Mouse (Mus musculus): ENCODE measurements around the gene Vmn2r22. TPM values are rescaled to one million over a fixed set of nuclear protein-coding genes. Genes with fewer than 3 reads are reported as not detected.
"Not testable (repeated sequence)": the region's sequence is repeated elsewhere in the genome, so short reads cannot be mapped to it uniquely, and the experiment has no call there.

The Vmn2r22 gene
- not detected in 2 replicates for polyA plus RNA-seq (2015; fragmentation: Nextera tagmentation; extraction: Ambion mirVana)

DNA sequence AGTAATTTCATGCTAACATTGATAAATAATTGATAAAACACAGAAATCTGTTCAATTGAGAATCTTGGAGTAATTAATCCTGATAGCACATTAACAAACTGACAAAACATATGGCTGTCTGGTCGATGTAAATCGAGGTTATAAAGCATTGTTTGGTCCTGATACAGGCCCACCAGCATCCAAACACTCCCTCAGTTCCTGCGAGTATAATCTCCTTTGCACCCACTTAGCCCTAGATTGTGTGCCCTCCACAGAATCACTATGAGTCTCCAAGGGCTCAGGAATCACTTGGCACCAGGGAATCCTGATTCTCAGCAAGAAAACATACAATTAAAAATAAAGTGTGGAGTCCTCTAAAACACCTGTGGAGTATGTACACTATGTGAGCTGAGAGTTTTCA lies at the start of gene Vmn2r22:
Gene Vmn2r22 (minus strand): TSS at position 101 of the 400 bp plus-strand sequence.
- H3K9me3 ChIP-seq (ENCODE audit: low read length); H3K27ac ChIP-seq (ENCODE audit: low read depth); DNase-seq; H3K27me3 ChIP-seq (ENCODE audit: insufficient read depth, low read length); H3K4me2 ChIP-seq (ENCODE audit: low read depth, low read length); H3K36me3 ChIP-seq (replicated peaks; ENCODE audit: insufficient read depth, low read length); H3K4me1 ChIP-seq (ENCODE audit: insufficient read depth); H3K4me3 ChIP-seq (ENCODE audit: low read depth, low read length); H3K9ac ChIP-seq (replicated peaks); ATAC-seq: not testable (repeated sequence)
- 56% methylated on average over 3 of the region's 3 CpGs for WGBS (ENCODE audit: insufficient replicate concordance)

DNA sequence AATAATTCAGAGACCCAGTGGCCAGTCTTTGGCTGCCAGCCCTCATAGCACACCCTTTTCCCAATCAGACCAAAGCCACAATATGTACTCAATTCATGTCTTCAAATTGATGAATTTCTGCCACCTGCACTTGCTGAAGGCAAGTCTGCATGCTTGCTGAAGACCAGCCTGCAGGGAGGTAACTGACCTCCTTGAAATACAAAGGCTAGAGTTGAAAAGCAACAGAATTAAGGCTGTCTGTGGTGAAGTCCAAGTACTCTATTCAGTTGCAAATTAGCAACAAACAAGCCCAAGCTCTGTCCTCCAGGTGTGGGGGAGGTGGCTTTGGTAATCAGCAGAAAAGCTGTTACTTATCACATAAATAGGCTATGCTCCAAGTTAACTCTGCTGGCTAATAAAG lies 46.7 kb upstream of the Vmn2r22 start:
- H3K9me3 ChIP-seq (ENCODE audit: low read length), result no peaks in the 10 kb centered on the region
- TF ChIP-seq EP300 (IDR thresholded peaks at IDR 0.05; ENCODE audit: low read depth) (no peak), CTCF (IDR thresholded peaks at IDR 0.05; ENCODE audit: low read depth) (no peak)
- no peaks in the 10 kb centered on the region for H3K36me3 ChIP-seq (replicated peaks; ENCODE audit: insufficient read depth, low read length)
- no peak overlapping the region for H3K4me2 ChIP-seq (ENCODE audit: low read depth, low read length)
- H3K27me3 ChIP-seq (ENCODE audit: insufficient read depth, low read length), result no peaks in the 10 kb centered on the region
- no peaks in the 10 kb centered on the region for H3K4me1 ChIP-seq (ENCODE audit: insufficient read depth)
- ATAC-seq, result no peak
- no peak overlapping the region for H3K9ac ChIP-seq (replicated peaks)
- no peak overlapping the region for H3K4me3 ChIP-seq (ENCODE audit: low read depth, low read length)
- no peak for DNase-seq
- no peak overlapping the region for H3K27ac ChIP-seq (ENCODE audit: low read depth)

DNA sequence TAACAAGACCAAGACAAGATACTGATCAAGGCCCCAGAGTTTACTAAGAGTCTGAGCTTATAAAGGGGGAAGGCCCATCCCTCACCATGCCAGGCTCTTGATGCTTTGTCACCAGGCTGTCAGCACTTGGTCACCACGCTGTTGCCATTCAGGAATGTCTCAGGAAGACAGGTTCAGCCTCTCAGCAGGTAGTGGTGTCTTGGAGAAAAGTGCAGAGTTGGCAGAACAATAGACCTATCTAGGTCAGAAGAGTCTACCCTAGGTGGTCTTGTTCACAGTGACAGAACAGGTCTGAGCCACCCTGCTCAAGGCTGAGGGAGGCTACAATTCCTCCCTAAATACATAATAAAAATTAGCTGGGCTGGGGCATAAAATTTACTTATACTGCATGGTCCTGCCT lies 46.1 kb upstream of the Vmn2r22 start:
- 46% methylated on average over 1 of the region's 1 CpGs for WGBS (ENCODE audit: insufficient replicate concordance)
- not testable (repeated sequence) for H3K27me3 ChIP-seq (ENCODE audit: insufficient read depth, low read length); ATAC-seq; H3K9me3 ChIP-seq (ENCODE audit: low read length); DNase-seq; H3K27ac ChIP-seq (ENCODE audit: low read depth); H3K36me3 ChIP-seq (replicated peaks; ENCODE audit: insufficient read depth, low read length); H3K9ac ChIP-seq (replicated peaks); H3K4me2 ChIP-seq (ENCODE audit: low read depth, low read length); H3K4me1 ChIP-seq (ENCODE audit: insufficient read depth); H3K4me3 ChIP-seq (ENCODE audit: low read depth, low read length)

- Histone ChIP-seq H3K27ac (ENCODE audit: low read depth) (no peak overlapping the region), H3K4me1 (ENCODE audit: insufficient read depth) (no peaks in the 10 kb centered on the region), H3K9ac (replicated peaks) (no peak overlapping the region), H3K36me3 (replicated peaks; ENCODE audit: insufficient read depth, low read length) (no peaks in the 10 kb centered on the region), H3K9me3 (ENCODE audit: low read length) (no peaks in the 10 kb centered on the region), H3K4me3 (ENCODE audit: low read depth, low read length) (no peak overlapping the region), H3K27me3 (ENCODE audit: insufficient read depth, low read length) (no peaks in the 10 kb centered on the region), H3K4me2 (ENCODE audit: low read depth, low read length) (no peak overlapping the region)
- WGBS (ENCODE audit: insufficient replicate concordance), result 34% methylated on average over 6 of the region's 6 CpGs
- DNase-seq (no peak), ATAC-seq (no peak)
- TF ChIP-seq CTCF (IDR thresholded peaks at IDR 0.05; ENCODE audit: low read depth) (peak; percentile 37; the same call in 1 of the 2 replicates), EP300 (IDR thresholded peaks at IDR 0.05; ENCODE audit: low read depth) (no peak)
Observed at GRCm38 (mm10) chr6:123657040-123657439, 6.5 kb upstream of the Vmn2r22 start.

- H3K4me1 ChIP-seq (ENCODE audit: insufficient read depth); H3K27me3 ChIP-seq (ENCODE audit: insufficient read depth, low read length); H3K36me3 ChIP-seq (replicated peaks; ENCODE audit: insufficient read depth, low read length); H3K4me3 ChIP-seq (ENCODE audit: low read depth, low read length); ATAC-seq; H3K9me3 ChIP-seq (ENCODE audit: low read length); H3K27ac ChIP-seq (ENCODE audit: low read depth); H3K9ac ChIP-seq (replicated peaks); H3K4me2 ChIP-seq (ENCODE audit: low read depth, low read length); DNase-seq: not testable (repeated sequence)
- WGBS (ENCODE audit: insufficient replicate concordance), result 52% methylated on average over 4 of the region's 4 CpGs
Observed at GRCm38 (mm10) chr6:123639394-123639793, 11.1 kb downstream of the Vmn2r22 start.

- not testable (repeated sequence) for H3K4me2 ChIP-seq (ENCODE audit: low read depth, low read length); H3K9me3 ChIP-seq (ENCODE audit: low read length); H3K27ac ChIP-seq (ENCODE audit: low read depth); H3K4me3 ChIP-seq (ENCODE audit: low read depth, low read length); H3K27me3 ChIP-seq (ENCODE audit: insufficient read depth, low read length); ATAC-seq; H3K36me3 ChIP-seq (replicated peaks; ENCODE audit: insufficient read depth, low read length); H3K4me1 ChIP-seq (ENCODE audit: insufficient read depth); H3K9ac ChIP-seq (replicated peaks); DNase-seq
- WGBS (ENCODE audit: insufficient replicate concordance), result no CpG with 5 or more reads among the region's 2 CpGs
Observed at GRCm38 (mm10) chr6:123623784-123624183, 26.7 kb downstream of the Vmn2r22 start.

DNA sequence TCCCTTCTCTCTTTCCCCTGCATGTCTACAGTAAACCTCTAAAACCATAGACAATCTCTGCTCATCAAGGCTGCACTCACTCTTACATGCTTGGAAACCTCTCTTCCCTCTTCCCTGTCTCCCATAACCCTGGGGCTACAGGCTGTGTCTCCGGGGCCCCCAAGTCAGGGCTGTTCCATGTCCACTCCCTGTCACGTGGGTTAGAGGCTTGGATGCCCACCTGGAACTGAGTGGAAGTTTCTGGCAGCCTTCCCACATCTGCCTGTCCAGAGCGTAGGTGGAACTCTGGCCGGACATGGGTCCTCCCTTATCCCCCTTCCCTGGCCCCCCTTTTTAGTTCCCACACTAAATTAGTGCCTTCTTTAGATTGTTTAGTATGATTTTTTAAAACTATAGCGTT lies 62.2 kb downstream of the Vmn2r22 start:
- not testable (repeated sequence) for H3K9ac ChIP-seq (replicated peaks)

DNA sequence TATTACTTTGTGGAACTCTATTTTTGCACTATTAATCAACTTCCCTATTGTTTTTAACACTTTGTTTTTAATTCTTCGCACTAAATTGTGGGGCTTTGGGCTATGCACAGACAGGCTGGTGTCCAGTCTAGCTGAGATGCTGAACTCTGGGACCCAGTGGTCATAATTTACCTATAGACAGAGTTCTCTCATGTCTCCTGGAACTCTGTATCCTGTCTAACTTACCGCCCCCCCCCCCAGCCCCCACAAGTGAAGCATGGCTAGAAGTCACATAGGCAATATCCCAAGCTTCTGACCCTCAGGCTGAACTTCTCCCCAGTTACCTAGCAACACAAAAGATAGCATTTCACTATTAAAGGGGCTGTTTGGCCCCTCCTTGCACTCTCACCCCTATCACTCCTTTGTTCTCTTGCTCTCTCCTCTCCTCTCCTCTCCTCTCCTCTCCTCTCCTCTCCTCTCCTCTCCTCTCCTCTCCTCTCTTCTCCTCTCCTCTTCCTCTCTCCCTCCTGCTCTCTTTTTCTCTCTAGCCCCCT lies 62.7 kb downstream of the Vmn2r22 start:
- not testable (repeated sequence) for H3K36me3 ChIP-seq (replicated peaks; ENCODE audit: insufficient read depth, low read length); H3K9me3 ChIP-seq (ENCODE audit: low read length); ATAC-seq; H3K4me3 ChIP-seq (ENCODE audit: low read depth, low read length); H3K4me2 ChIP-seq (ENCODE audit: low read depth, low read length); H3K4me1 ChIP-seq (ENCODE audit: insufficient read depth); DNase-seq; H3K27ac ChIP-seq (ENCODE audit: low read depth); H3K27me3 ChIP-seq (ENCODE audit: insufficient read depth, low read length); H3K9ac ChIP-seq (replicated peaks)
- no CpG with 5 or more reads among the region's 2 CpGs for WGBS (ENCODE audit: insufficient replicate concordance)

More for the DNA sequence above, 62.2 kb downstream of the Vmn2r22 start:
- not testable (repeated sequence) for H3K4me1 ChIP-seq (ENCODE audit: insufficient read depth); ATAC-seq; DNase-seq; H3K9me3 ChIP-seq (ENCODE audit: low read length); H3K27ac ChIP-seq (ENCODE audit: low read depth); H3K4me2 ChIP-seq (ENCODE audit: low read depth, low read length); H3K27me3 ChIP-seq (ENCODE audit: insufficient read depth, low read length); H3K4me3 ChIP-seq (ENCODE audit: low read depth, low read length); H3K36me3 ChIP-seq (replicated peaks; ENCODE audit: insufficient read depth, low read length)
- WGBS (ENCODE audit: insufficient replicate concordance), result no CpG with 5 or more reads among the region's 5 CpGs

DNA sequence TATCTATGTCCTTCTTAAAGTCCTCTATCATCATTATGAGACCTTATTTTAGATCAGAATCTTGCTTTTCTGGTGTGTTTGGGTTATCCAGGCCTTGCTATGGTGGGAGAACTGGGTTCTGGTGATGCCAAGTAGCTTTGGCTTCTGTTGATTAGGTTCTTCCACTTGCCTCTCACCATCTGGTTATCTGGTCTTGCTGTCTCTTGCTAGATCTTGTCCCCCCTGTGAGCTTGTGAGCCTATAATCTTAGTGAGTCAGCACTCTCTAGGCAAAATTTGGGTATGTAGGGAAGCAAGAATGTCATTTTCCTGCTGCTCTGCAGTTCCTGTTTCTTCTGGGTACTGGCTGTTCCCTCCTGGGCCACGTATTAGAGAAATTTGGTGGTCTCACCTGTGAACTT lies 66.5 kb downstream of the Vmn2r22 start:
- not testable (repeated sequence) for H3K27ac ChIP-seq (ENCODE audit: low read depth); H3K4me2 ChIP-seq (ENCODE audit: low read depth, low read length); H3K9me3 ChIP-seq (ENCODE audit: low read length); DNase-seq; H3K4me1 ChIP-seq (ENCODE audit: insufficient read depth); H3K27me3 ChIP-seq (ENCODE audit: insufficient read depth, low read length); H3K9ac ChIP-seq (replicated peaks); ATAC-seq; H3K4me3 ChIP-seq (ENCODE audit: low read depth, low read length); H3K36me3 ChIP-seq (replicated peaks; ENCODE audit: insufficient read depth, low read length)
- WGBS (ENCODE audit: insufficient replicate concordance), result no CpG with 5 or more reads among the region's 1 CpGs

DNA sequence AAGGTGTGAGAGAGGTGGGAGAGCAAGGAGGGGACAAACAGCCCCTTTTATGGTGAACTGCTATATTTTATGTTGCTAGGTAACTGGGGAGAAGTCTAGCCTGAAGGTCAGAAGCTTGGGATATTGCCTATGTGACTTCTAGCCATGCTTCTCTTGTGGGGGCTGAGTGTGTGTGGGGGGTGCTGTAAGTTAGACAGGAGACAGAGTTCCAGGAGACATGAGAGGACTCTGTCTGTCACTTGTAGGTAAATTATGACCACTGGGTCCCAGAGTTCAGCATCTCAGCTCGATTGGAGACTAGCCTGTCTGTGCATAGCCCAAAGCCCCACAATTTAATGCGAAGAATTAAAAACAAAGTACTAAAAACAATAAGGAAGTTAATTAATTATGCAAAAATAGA lies 75.8 kb downstream of the Vmn2r22 start:
- WGBS (ENCODE audit: insufficient replicate concordance), result no CpG with 5 or more reads among the region's 2 CpGs
- H3K9me3 ChIP-seq (ENCODE audit: low read length); ATAC-seq; H3K36me3 ChIP-seq (replicated peaks; ENCODE audit: insufficient read depth, low read length); H3K27me3 ChIP-seq (ENCODE audit: insufficient read depth, low read length); H3K4me1 ChIP-seq (ENCODE audit: insufficient read depth); H3K4me2 ChIP-seq (ENCODE audit: low read depth, low read length); H3K9ac ChIP-seq (replicated peaks); H3K27ac ChIP-seq (ENCODE audit: low read depth); H3K4me3 ChIP-seq (ENCODE audit: low read depth, low read length); DNase-seq: not testable (repeated sequence)

All from liver, postnatal 0 days (tissue).